Mouse (Mus musculus) liver, adult 2 months (tissue): ENCODE results near the gene Ntsr1.

Source experiments
- CTCF ChIP-seq: fragments of 200-500 bp; IDR thresholded peaks from 2 replicates; pipeline ENCODE4 v1.5.1; 2011; ENCODE audit warnings: low read depth, low read length, control low read depth
- POLR2A ChIP-seq: fragments of 200-500 bp; IDR thresholded peaks from 2 replicates; pipeline ENCODE4 v1.6.1; 2011; ENCODE audit warnings: low read length, control low read depth; ENCODE audit not compliant: insufficient read depth; ENCODE audit errors: extremely low read depth

DNA sequence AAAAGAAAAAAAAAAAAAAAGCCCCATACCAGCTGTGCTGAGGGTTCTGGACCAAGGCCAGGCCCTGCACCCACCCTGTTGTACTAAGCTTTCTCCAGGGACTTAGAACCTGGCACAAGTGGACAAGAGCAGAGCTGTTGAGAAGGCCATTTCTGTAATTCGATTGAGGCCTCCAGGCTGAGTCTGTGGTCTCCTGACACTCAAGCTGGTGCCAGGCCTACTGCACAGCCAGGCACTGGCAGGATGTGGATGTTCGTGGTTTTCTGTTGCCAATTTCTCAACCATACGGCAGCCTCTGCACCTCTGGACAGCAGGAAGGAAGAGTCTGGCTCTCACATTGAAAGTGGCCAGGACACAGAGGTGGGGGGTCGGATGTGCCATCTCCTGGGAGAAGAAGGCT is 33.5 kb downstream of the Ntsr1 start:
- TF ChIP-seq CTCF (no peak), POLR2A (no peak)
